Mouse (Mus musculus) erythroblast, embryonic 14.5 days (primary cell): ENCODE data around the gene Mars2.

Experiments
- GATA1 ChIP-seq: IDR thresholded peaks from 2 replicates; pipeline ENCODE4 v1.6.1; 2012; ENCODE audit warnings: low read length, inconsistent platforms, mixed read lengths
- TAL1 ChIP-seq: IDR thresholded peaks from 3 replicates; pipeline ENCODE4 v1.6.1; 2012; ENCODE audit warnings: low read length, inconsistent platforms, mixed read lengths

- TF ChIP-seq TAL1, result no peak
- TF ChIP-seq GATA1, result no peak
These were observed 11.6 kb upstream of the Mars2 start for GRCm38 (mm10) chr1:55225398-55225797.
